Mouse (Mus musculus) thymus, postnatal 10 days (tissue): ENCODE results near the gene Prss16.

Experiments
- DNase-seq, 2 experiments: peaks; one replicate each; pipeline ENCODE4 v3.0.0; 2021; ENCODE audit warnings: low spot score in 2 of 2

Prss16 gene

GRCm38 (mm10) chr13:22036149-22036956 is 26.8 kb upstream of the Prss16 start:
- no peak for DNase-seq

DNA sequence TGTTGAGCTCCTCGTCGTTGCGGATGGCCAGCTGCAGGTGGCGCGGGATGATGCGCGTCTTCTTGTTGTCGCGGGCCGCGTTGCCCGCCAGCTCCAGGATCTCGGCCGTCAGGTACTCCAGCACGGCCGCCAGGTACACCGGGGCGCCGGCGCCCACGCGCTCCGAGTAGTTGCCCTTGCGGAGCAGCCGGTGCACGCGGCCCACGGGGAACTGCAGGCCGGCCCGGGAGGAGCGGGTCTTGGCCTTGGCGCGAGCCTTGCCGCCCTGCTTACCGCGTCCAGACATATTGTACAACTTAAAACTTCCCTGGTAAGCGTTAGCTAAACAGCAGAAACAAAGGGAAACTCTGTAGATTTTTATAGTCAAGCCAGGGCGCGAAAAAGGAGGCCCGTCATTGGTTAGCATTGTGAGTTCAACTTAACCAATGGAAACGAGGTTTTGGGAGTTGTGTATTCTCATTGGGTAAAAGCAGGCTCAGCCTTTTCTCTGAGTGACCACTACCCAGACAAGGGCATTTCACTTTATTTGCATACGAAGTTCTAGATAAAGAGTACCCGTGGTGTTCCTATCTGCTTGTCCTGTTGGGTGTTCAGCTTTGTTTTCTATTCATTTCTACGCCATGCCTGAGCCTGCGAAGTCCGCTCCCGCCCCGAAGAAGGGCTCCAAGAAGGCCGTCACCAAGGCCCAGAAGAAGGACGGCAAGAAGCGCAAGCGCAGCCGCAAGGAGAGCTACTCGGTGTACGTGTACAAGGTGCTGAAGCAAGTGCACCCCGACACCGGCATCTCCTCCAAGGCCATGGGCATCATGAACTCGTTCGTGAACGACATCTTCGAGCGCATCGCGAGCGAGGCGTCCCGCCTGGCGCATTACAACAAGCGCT is 26.0 kb upstream of the Prss16 start, which contains the start of the genes Hist1h2ah and Hist1h2bk:
Hist1h2ah (minus strand) TSS at position 302 of the 882 bp plus-strand sequence.
Hist1h2bk (plus strand) TSS at position 604 of the 882 bp plus-strand sequence.
- peak; percentile 82 to 85 for DNase-seq

DNA sequence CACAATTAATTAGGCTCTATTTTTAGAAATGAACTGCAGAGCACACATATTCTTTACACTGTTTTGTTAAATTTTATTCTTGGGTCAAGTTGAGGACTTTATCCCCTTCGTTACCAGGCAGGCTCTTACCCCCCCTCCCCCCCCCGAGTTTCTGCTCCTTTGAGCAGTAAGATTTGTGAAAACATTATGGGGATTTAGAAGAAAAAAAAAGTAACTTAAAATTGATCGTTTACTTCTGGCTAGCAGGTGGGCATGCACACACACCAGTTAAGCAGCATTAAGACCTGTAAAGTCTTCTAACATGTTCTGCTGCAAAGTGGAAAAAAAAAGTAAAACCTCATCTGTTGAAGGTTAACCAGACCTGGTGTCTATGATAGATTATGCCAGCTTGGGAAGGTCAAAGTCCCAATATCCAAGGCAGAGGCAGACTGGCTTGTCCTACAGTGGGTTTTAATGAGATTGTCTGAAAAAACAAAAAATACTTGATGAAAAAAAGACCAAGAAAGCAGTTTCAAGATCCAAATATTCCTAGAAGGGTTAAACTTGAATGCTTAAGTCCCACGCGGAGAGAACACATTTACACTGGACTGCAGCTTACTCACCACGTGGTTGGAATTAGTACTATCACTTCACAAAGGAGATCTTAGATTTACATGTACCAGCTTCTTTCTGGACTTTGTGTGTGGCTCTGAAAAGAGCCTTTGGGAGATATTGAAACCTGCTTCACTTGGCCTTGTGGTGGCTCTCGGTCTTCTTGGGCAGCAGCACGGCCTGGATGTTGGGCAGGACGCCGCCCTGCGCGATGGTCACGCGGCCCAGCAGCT is 25.1 kb upstream of the Prss16 start:
- DNase-seq = no peak

DNA sequence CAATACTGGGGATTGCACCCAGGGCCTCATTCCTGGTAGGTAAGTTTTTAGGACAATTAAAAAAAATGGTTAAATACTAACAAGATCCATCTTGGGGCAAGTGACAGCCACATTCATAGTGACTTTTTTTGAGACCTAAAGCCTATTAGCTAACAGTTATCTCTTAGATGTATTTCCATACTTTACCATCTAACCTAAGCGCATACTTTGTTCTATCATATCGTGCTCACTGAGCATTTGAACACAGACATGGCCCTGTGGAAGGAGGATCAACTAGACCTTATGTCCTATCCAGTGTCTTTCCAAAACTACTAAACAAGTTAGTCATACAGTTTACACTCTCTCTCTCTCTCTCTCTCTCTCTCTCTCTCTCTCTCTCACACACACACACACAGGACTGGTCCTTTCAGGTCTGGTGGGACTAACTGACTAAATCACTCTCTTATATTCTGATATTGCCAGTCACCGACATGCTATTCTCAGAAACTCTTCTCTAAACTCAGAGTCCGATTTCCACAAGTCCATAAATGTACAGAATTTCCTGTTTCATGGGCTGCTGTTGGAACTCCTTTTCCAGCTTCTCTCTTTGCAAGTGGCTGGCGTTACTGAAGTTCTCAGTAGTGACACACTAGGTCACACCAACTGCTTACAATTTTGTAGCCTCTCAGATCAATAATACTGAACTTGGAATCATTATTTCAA is 24.4 kb upstream of the Prss16 start:
- no peak for DNase-seq

- DNase-seq = peak in 1 of 2 experiments; percentile 55
Measured at GRCm38 (mm10) chr13:22030493-22030892, 21.0 kb upstream of the Prss16 start.

DNA sequence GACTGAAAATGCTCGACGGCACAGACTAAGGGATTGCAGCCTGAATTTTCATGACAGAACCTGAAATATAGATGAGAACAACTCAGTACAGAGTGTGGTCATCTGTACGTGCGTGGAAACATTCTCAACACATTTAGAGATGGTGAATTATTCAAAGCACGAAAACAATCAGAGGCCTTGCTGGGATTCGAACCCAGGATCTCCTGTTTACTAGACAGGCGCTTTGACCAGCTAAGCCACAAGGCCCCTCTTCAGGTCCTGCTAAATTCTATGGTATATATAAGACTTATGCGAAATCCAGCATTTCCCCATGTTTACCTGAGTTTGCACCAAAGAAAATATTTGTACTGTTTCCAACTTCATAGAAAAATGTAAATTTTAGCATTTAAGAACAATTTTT is 20.4 kb upstream of the Prss16 start:
- DNase-seq = no peak

DNA sequence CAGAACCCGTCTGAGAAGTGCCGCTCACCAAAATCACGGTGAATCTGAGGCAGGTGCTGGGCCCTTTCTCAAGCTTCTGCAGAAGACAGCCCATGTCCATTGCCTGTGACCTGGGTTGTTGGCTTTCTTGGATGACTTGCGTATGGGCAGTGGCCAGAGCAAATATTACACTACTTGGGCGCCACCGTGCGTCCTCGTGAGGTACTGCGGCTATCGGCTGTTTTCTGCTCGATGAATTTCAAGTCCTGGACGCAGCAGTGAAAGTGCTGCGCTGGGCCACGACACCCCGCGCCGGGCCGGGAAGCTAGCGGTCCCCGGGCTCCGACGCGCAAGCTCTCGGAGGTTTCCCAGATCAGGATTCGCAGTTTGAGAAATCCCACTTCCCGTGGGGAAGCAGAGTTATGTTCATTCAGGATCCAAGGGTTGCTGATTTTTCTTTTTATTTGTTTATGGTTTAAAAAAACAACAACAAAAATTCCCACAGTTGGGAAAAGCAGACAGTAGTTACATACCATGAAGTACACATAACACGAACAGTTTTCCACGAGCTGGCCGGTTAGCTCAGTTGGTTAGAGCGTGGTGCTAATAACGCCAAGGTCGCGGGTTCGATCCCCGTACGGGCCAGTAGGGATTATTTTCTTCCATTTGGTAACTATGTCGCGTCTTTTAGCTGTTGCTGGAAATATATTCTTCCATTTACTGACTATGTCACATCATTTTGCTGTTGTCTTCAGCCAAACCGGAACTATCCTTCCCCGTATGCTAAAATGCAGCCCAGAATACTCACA is 19.3 kb upstream of the Prss16 start:
- DNase-seq = peak; percentile 79 to 87

- DNase-seq = peak; percentile 79 to 92
Measured at GRCm38 (mm10) chr13:22026058-22027031, 16.8 kb upstream of the Prss16 start.

DNA sequence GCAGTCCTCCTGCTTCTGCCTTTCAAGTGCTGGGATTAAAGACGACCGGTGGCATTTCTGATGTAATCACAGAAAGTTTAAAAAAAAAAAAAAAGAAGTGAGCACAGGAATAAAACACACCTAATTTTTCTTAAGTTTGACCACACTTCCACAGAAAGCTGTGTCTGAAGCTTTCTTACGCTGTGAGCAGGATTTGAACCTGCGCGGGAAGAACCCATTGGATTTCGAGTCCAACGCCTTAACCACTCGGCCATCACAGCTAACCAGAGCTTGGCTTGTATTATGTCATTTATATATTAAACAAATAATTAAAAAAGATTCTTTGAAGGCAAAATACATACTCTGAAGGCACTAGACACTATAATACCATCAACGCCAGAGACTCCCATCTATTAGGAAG is 12.7 kb upstream of the Prss16 start:
- DNase-seq = peak; percentile 51 to 65

DNA sequence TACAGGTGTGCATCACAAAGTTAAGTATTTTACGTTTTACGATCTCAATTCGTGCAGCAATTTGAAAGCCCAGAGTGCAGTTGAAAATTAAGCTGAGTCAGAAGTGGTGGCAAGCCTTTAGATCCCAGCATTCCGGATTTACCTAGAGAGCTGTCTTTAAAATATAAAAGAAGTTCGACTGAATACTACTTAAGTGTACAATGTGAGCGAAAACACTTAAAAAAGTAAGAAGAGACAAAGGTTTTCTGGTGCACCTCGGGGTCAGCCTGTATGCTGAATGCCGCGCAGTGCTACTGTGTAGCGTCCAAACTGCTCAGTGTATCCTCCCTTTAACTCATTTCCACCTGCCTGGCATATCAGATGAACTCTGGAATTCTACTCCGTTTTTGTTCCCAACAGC is 12.0 kb upstream of the Prss16 start:
- DNase-seq = no peak

DNA sequence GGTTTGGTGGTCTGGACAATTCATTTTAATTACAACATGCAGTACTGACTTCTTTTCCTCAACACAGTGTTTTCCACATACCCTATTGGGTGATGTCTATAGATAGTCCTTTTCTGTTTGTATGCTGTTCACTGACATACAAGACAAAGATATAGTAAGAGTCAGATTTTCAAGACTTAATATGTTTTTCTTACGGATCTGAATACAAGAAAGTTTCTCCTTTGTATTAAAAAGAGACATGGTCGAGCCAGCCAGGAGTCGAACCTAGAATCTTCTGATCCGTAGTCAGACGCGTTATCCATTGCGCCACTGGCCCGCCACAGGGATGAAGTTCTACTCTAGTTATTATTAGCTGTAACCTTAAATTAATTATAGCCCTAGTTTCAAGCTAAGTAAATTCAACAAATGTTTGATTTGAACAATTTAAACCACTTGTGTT is 11.4 kb upstream of the Prss16 start:
- peak in 1 of 2 experiments; percentile 39 for DNase-seq

DNA sequence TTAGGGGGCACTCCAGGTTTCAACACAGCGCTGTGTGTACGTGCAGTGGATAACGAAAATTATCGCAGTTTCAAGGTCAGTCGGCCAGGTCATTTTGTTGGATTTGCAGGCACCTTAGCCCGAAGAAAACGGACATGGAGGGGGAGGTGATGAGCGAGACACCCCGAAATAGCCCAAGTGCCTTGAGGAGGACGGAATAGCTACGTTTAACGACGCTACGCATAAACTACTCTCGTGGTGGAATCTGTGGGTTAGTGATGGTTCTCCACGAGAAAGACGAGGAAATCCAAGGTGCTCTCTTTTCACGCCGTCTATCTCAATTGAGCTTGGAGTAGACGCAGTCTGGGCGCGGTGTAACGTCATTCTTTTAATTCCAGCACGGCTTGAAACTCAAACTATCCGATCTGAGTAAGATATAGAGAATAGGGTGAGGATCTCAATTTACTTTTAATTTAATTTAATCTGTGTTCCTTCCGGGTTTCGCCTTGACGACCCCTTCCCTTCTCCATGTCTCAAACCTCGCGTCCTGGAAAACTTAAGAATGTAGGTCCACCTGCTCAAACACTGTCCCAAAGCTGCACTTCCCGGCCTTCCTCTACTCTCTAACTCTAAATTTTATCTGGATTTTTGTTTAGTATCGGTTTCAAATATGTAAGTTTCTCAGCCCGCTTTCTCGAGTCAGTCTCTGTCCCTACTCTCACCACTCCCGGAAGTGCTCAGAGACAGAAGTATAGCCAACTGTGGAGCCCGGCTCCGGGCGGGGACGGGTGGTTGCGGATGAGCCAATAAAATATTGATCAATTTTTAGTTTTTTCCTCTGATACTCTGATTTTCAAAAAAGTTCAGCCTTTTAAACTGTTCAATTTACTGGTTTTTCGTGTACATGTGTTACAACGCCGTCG is 10.6 kb upstream of the Prss16 start:
- DNase-seq = peak in 1 of 2 experiments; percentile 54

DNA sequence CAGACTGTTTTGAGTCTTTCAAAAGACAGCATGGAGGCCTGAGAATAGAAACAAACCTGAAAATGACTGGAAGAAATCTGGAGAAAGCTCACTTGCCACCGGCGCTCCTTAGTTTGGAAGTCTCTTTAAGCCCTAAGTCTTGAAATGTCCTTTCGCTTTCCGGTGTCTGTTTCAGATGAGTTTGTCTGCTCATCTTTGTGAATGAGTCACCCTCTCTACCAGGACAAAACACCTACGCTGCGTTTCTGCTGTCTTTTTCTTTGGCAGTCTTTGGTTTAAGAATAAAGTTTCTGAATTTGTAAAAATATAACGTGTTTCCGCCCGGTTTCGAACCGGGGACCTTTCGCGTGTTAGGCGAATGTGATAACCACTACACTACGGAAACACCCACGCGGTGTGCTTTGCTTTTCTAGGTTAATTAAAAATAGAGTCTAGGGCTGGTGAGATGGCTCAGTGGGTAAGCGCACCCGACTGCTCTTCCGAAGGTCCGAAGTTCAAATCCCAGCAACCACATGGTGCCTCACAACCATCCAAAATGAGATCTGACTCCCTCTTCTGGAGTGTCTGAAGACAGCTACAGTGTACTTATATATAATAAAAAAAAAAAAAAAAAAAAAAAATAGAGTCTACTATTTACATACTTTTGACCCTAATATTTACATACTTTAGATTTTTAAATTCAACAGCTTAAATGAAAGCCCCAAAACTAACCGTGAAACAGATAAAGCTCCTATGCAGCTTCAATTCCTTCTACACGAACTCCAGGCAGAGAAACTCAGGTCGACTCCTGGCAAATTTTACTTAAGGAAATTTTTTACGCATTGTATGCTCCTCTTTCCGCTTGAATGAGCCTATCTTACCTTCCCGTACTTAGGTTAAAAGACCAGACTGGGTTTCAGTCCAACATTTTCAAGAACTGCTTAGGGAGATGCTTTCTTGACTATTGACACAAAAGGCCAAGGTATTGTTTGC is 6.2 kb upstream of the Prss16 start:
- DNase-seq = peak; percentile 72 to 84

GRCm38 (mm10) chr13:22014411-22014845 is 4.9 kb upstream of the Prss16 start:
- no peak for DNase-seq

DNA sequence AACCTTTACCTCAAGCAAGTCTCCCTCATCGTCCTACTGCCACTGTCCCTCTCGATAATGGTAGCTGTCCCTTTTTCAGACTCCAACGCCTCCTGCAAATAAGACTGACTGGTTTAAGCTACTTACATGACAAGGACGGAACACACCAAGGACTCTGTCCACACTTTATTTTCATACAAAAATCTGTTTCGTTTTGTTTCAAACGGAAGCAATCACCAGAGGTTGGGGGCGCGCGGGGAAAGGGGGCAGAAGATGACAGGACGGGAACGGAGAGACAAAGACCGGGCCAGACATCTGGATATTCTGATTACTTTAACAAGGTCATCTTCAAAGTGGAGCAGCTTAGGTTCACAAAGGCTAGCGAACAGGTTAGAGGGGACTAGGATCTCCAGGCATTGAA is 4.2 kb upstream of the Prss16 start:
- no peak for DNase-seq

- DNase-seq = no peak
Measured at GRCm38 (mm10) chr13:22008707-22009106, 835 bp downstream of the Prss16 start.

DNA sequence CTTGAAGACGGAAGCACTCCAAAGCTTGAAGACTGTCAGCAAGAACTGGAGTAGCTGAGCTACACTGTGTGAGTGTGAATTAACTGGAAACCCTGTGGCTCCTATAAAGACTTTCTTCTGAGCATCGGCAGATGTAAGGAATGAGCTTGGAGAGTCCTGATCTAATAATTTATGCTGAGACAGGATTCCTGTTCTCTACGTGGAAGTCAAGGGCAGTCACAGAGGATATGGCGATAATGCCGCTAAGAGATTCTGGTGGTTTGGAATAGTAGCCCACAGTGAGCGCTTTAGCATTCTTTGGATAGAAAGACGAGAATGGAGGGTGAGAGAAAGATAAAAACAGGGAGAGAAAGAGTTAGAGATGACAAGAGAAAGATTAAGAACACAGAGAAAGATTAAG is 1.7 kb downstream of the Prss16 start:
- no peak for DNase-seq
